Mouse (Mus musculus) kidney, embryonic 14.5 days (tissue): Measurements from ENCODE around the gene Tmsb4x. TPM values are rescaled to one million over a fixed set of nuclear protein-coding genes. Genes with fewer than 3 reads are reported as not detected.

Experiments
- ATAC-seq: fragments of 200-750 bp; cut with Nextera tagmentation; 2 replicates; pipeline ENCODE4 v1.8.0; 2017; ENCODE audit warnings: moderate number of reproducible peaks, mild to moderate bottlenecking, moderate TSS enrichment, moderate library complexity; ENCODE audit not compliant: low FRiP score, low TSS enrichment
- H3K27ac ChIP-seq: fragments of 300-500 bp; sonication (generic); 2 replicates; pipeline ENCODE4 v1.5.1; 2014; ENCODE audit warnings: low read depth, mild to moderate bottlenecking, low read length, moderate library complexity, mixed read lengths
- H3K27me3 ChIP-seq: fragments of 300-500 bp; sonication (generic); 2 replicates; pipeline ENCODE4 v1.6.1; 2014; ENCODE audit warnings: mild to moderate bottlenecking, low read length; ENCODE audit not compliant: control insufficient read depth, insufficient read depth
- H3K36me3 ChIP-seq: fragments of 300-500 bp; sonication (generic); 2 replicates; pipeline ENCODE4 v1.6.1; 2014; ENCODE audit warnings: low read length, mixed read lengths; ENCODE audit not compliant: control insufficient read depth, insufficient read depth
- H3K4me1 ChIP-seq: fragments of 300-500 bp; sonication (generic); 2 replicates; pipeline ENCODE4 v1.6.1; 2014; ENCODE audit warnings: low read length, mixed read lengths; ENCODE audit not compliant: control insufficient read depth, insufficient read depth
- H3K4me2 ChIP-seq: fragments of 300-500 bp; sonication (generic); replicated peaks from 2 replicates; pipeline ENCODE4 v1.6.1; 2014; ENCODE audit warnings: low read depth, mild to moderate bottlenecking, low read length
- H3K4me3 ChIP-seq: fragments of 300-500 bp; sonication (generic); 2 replicates; pipeline ENCODE4 v1.5.1; 2014; ENCODE audit warnings: mild to moderate bottlenecking, low read length
- H3K9ac ChIP-seq: fragments of 300-500 bp; sonication (generic); 2 replicates; pipeline ENCODE4 v1.6.1; 2014; ENCODE audit warnings: low read depth, mild to moderate bottlenecking, low read length, moderate library complexity
- H3K9me3 ChIP-seq: fragments of 300-500 bp; sonication (generic); 2 replicates; pipeline ENCODE4 v1.6.1; 2016; ENCODE audit warnings: low read length; ENCODE audit not compliant: control insufficient read depth
- WGBS: fragments of 180-500 bp; shearing (Covaris S2); extraction: QIAGEN DNeasy Blood & Tissue Kit; methylation state at CpG from one replicate; pipeline ENCODE4 v1.1.7; 2014; 5-methylcytosine and 5-hydroxymethylcytosine counted together
- polyA plus RNA-seq: library from polyadenylated mRNA; unstranded; fragments of >200 nt; fragmentation: Nextera tagmentation; extraction: Ambion mirVana; gene quantifications from 2 replicates; pipeline ENCODE4 v1.2.1, GENCODE M21; 2014

The Tmsb4x gene
- polyA plus RNA-seq, 1 experiment from 2014 or later, result 2,072 TPM

DNA sequence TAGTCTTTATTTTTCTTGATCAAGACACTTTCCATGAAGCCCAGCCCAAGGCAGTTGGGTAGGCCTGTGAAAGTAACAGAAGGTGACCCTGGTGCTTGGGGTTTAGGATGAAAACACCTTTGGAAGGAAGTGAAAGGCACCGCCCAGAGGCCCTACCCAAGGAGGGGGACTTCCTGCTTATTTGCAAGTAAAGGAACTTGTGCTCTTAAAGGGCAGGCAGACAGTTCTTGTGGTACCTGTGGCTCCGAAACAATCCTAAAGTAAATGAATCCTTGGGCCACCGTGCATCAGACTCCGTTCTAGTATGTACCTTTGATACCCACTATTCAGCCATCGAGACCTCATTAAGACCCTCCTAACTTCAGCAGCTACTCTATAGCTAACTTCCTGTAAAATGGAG, 17.5 kb upstream of the Tmsb4x start:
- Histone ChIP-seq H3K9me3 (no peaks in the 10 kb centered on the region), H3K4me3 (no peak overlapping the region), H3K9ac (no peak overlapping the region), H3K27me3 (no peaks in the 10 kb centered on the region), H3K27ac (no peak overlapping the region), H3K4me2 (no peak overlapping the region), H3K4me1 (no peaks in the 10 kb centered on the region), H3K36me3 (no peaks in the 10 kb centered on the region)
- no peak for ATAC-seq
- WGBS, result 90% methylated on average over 5 of the region's 5 CpGs

GRCm38 (mm10) chrX:167212707-167213106, 3.6 kb upstream of the Tmsb4x start:
- no peak for ATAC-seq
- H3K4me1 ChIP-seq, result no peaks in the 10 kb centered on the region
- no peak overlapping the region for H3K9ac ChIP-seq
- H3K4me2 ChIP-seq, result no peak overlapping the region
- H3K27ac ChIP-seq, result no peak overlapping the region
- H3K4me3 ChIP-seq, result no peak overlapping the region
- WGBS, result 32% methylated on average over 8 of the region's 8 CpGs
- no peaks in the 10 kb centered on the region for H3K9me3 ChIP-seq
- 0 out of 2 replicates have a peak, but pooled peaks cover 3% of the 10 kb centered on the region for H3K27me3 ChIP-seq
- no peaks in the 10 kb centered on the region for H3K36me3 ChIP-seq

DNA sequence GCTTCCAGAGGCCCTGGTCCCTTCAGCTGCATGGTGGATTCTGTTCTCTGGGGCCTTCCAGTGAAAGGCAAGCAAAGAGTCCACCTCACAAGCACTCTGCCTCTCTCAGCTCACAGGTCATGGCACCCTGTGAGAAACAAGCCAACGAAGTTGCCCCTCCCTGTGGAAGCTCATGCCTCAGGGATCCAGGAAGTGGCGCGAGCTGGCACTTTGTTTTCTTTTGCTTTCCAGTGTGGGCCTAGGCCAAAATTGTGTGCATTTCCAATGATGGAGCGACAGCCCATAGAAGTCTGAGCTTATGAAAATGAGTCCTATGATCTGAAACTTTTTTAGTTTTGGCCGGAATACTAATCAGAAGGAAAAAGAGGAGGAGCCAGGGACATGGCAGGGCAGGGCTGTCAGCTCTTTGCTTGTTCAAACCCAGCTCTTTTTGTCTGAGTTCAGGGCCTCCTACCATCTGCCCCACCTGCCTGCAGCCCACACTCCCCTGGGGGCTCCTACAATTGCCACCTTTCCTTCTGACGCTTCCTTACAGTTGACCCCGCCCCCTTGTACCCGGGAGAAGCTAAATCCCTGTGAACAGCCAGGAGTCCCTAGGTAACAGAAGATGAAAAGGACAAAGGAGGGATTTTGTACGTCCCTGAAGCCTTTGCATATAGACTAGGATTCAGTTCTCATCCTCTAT, 2.9 kb upstream of the Tmsb4x start:
- Histone ChIP-seq H3K36me3 (no peaks in the 10 kb centered on the region), H3K4me1 (no peaks in the 10 kb centered on the region), H3K4me2 (no peak overlapping the region), H3K27me3 (0 out of 2 replicates have a peak, but pooled peaks cover 3% of the 10 kb centered on the region), H3K9me3 (no peaks in the 10 kb centered on the region), H3K27ac (no peak overlapping the region), H3K4me3 (no peak overlapping the region), H3K9ac (no peak overlapping the region)
- 53% methylated on average over 9 of the region's 9 CpGs for WGBS
- ATAC-seq, result no peak

- ATAC-seq, result no peak
- H3K36me3 ChIP-seq, result no peaks in the 10 kb centered on the region
- H3K9me3 ChIP-seq, result no peaks in the 10 kb centered on the region
- no peak overlapping the region for H3K9ac ChIP-seq
- H3K4me2 ChIP-seq, result no peak overlapping the region
- H3K27me3 ChIP-seq, result 0 out of 2 replicates have a peak, but pooled peaks cover 3% of the 10 kb centered on the region
- no peak overlapping the region for H3K4me3 ChIP-seq
- WGBS, result 49% methylated on average over 6 of the region's 6 CpGs
- H3K27ac ChIP-seq, result no peak overlapping the region
- H3K4me1 ChIP-seq, result no peaks in the 10 kb centered on the region
Measured at GRCm38 (mm10) chrX:167210319-167210728, 1.2 kb upstream of the Tmsb4x start.

- Histone ChIP-seq H3K9ac (0 out of 2 replicates have a peak overlapping the region, but pooled peaks have one; percentile 34), H3K9me3 (no peaks in the 10 kb centered on the region), H3K4me1 (no peaks in the 10 kb centered on the region), H3K4me3 (peak overlapping the region; percentile 54), H3K36me3 (no peaks in the 10 kb centered on the region), H3K4me2 (peak overlapping the region; percentile 45), H3K27ac (no peak overlapping the region), H3K27me3 (0 out of 2 replicates have a peak, but pooled peaks cover 3% of the 10 kb centered on the region)
- no peak for ATAC-seq
- WGBS, result 59% methylated on average over 8 of the region's 8 CpGs
Measured at GRCm38 (mm10) chrX:167209828-167210227, 713 bp upstream of the Tmsb4x start.

- H3K9me3 ChIP-seq, result no peaks in the 10 kb centered on the region
- ATAC-seq, result no peak
- 0 out of 2 replicates have a peak, but pooled peaks cover 3% of the 10 kb centered on the region for H3K27me3 ChIP-seq
- peak overlapping the region; percentile 54 for H3K4me3 ChIP-seq
- H3K27ac ChIP-seq, result peak overlapping the region; percentile 65
- H3K36me3 ChIP-seq, result no peaks in the 10 kb centered on the region
- H3K9ac ChIP-seq, result peak overlapping the region; percentile 68
- no peaks in the 10 kb centered on the region for H3K4me1 ChIP-seq
- 30% methylated on average over 16 of the region's 16 CpGs for WGBS
- peak overlapping the region; percentile 45 for H3K4me2 ChIP-seq
Measured at GRCm38 (mm10) chrX:167208506-167208820, 652 bp downstream of the Tmsb4x start.

GRCm38 (mm10) chrX:167207741-167208505, 1.2 kb downstream of the Tmsb4x start:
- no peak for ATAC-seq
- no peaks in the 10 kb centered on the region for H3K4me1 ChIP-seq
- H3K9ac ChIP-seq, result peak overlapping the region; percentile 68
- H3K27ac ChIP-seq, result peak overlapping the region; percentile 65
- H3K4me3 ChIP-seq, result peak overlapping the region; percentile 54
- H3K36me3 ChIP-seq, result no peaks in the 10 kb centered on the region
- H3K27me3 ChIP-seq, result 0 out of 2 replicates have a peak, but pooled peaks cover 3% of the 10 kb centered on the region
- H3K9me3 ChIP-seq, result no peaks in the 10 kb centered on the region
- WGBS, result 32% methylated on average over 25 of the region's 25 CpGs
- peak overlapping the region; percentile 45 for H3K4me2 ChIP-seq

DNA sequence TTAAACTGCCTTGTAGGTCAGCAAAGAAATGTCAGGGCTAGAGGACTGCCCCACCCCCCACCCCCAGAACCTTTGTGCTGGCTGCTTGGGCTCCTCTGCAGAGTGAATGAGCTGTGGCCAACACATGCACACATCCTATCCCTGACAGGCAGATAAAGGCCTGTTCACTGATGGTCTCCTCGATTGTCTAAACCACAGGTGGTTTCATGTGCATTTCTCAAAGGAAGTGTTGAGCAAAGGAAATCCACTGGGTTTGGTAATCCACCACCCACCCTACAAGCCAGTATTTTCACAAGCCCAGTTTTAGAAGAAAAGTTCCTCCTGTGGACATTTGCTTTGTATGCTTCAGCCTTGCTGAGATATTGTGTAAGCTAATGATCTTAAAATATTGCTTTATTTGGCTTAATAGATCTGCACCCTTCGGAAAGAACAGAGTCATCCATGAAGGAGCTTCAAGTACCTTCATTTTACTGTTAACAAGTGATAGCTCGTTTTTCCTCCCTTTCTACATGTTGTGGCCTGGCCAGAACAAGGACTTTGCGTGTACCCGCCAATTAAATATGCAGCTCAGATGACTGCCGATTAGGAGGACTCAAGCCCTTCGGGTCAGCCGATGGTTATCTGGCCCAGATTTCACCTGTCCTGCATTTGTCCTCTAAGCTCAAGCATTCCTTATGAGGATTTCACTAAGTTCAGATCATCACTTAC, 3.1 kb downstream of the Tmsb4x start:
- no peak overlapping the region for H3K4me3 ChIP-seq
- H3K4me1 ChIP-seq, result no peaks in the 10 kb centered on the region
- H3K27me3 ChIP-seq, result 0 out of 2 replicates have a peak, but pooled peaks cover 3% of the 10 kb centered on the region
- H3K27ac ChIP-seq, result no peak overlapping the region
- H3K9ac ChIP-seq, result no peak overlapping the region
- no peaks in the 10 kb centered on the region for H3K9me3 ChIP-seq
- ATAC-seq, result no peak
- WGBS, result 79% methylated on average over 8 of the region's 8 CpGs
- H3K4me2 ChIP-seq, result no peak overlapping the region
- H3K36me3 ChIP-seq, result no peaks in the 10 kb centered on the region
